Mouse (Mus musculus): ENCODE measurements around the gene Tmem254c.
"Not testable (repeated sequence)": the region's sequence is repeated elsewhere in the genome, so short reads cannot be mapped to it uniquely, and the experiment has no call there.

Tmem254c gene

DNA sequence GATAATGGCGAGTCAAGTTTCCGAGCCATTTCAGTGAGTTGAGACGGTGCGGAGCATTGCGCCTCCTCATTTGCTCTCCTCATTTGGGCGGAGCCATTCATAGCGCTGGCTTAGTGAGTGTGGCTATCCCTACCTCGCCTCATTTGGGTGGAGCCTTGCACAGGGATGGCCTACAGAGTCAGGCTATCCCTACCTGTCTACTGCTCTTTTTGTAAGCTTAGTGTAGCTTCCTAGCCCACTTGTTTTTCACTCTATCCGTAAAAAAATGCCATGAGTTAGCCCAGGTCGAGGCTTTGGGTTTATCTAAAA lies at the start of gene Tmem254c:
TSS of gene Tmem254c (minus strand) at position 31 of the 309 bp plus-strand sequence.
- not testable (repeated sequence) for DNase-seq

- not testable (repeated sequence) for DNase-seq
Observed at GRCm38 (mm10) chr14:26097622-26098021, 30.5 kb upstream of the Tmem254c start.

GRCm38 (mm10) chr14:26081997-26082396 lies 14.8 kb upstream of the Tmem254c start, which contains the start of gene Cphx3:
Gene Cphx3 (plus strand): TSS chr14:26082297.
- not testable (repeated sequence) for DNase-seq

DNA sequence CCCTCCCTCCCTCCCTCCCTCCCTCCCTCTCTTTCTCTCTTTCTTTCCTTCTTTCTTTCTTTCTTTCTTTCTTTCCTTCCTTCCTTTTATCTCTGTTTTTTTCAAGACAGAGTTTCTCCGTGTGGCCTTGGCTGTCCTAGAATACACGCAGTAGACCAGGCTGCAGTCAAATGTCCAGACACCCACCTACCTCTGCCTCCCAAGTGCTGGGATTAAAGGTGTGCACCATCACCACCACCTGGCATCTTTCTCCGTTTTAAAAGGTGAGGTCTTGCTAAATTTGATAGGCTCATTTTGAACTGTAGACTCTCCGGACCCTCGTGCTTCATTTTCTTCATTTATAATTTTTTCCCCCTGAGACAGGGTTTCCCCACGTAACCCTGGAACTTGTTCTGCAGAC lies 14.1 kb upstream of the Tmem254c start, which contains the start of gene Cphx2:
TSS of gene Cphx2 (plus strand) at position 301 of the 400 bp plus-strand sequence.
- DNase-seq: not testable (repeated sequence)

DNA sequence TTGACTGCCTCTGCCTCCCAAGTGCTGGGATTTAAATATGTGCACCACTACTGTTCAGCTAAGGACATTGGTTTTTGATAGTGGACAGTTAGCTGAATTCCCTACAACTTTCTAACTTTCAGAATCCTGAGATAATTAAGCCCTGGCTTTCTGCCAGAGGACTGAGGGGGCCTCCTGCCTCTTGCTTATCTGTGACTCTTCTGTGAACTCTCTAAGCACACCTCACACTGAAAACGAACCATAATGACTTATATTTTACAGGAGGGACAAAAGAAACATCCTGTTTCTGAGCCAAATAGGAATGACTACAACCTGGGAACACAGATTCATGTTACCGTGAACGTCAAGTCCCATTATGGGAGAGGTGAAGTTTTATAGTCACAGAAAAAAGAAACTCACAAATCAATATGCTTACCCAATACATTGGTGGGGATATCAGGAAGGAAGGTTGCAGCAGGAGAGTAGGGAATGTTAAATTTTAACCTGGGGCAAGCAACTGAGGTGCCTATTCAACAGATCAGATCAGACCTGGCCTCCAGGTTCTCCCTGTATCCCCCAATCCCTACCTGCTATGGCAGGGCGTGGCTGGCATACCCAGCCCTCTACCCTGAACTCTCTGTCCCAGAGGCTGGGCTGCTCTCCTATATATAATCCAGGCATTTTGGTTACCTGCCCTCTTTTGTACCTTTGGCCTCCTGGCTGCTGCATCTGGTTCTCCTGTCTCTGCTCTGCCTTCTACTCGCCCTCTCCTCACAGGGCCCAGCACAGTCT lies 9.7 kb upstream of the Tmem254c start:
- not testable (repeated sequence) for DNase-seq

- DNase-seq: not testable (repeated sequence)
Observed at GRCm38 (mm10) chr14:26066574-26067324, 406 bp downstream of the Tmem254c start.

GRCm38 (mm10) chr14:26059362-26059761 lies 7.8 kb downstream of the Tmem254c start:
- not testable (repeated sequence) for DNase-seq

DNA sequence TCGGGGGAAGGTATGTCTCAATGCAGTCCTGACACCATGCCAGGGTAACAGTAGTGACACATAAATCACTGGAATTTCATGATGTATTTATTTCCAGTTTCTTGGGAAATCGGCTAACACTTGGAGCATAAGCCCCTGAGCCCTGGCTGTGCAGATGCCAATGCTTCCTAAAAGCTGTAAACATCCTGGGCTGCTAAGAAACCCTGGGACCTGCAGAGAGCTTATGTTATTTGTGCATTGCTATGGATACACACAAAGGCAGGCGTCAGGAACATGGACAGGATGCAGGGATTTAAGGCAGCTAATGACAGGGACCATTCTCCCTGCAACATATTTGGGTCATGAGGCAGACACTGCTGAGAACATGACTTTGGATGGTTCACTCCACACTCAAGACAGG lies 9.0 kb downstream of the Tmem254c start:
- not testable (repeated sequence) for DNase-seq

GRCm38 (mm10) chr14:26048767-26049166 lies 18.4 kb downstream of the Tmem254c start:
- not testable (repeated sequence) for DNase-seq

DNA sequence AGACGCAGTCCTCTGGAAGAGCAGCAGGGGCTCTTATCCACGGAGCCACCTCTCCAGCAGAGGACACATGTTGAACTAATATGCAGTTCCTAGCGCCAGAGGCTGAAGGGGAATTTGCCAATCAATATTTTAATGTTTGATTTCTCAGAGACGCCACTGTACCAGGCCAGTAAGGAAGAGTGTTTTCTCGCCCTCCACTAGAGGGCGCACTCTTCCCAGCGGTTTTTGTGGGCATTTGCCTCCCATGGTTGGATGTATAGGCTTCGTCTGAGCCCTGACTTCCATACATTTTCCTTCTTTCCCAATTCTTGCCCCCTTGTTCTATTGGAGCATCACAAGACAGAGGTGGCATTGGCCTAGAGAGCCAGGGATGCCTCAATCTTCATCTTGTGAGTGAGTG lies 20.1 kb downstream of the Tmem254c start:
- DNase-seq: not testable (repeated sequence)

DNA sequence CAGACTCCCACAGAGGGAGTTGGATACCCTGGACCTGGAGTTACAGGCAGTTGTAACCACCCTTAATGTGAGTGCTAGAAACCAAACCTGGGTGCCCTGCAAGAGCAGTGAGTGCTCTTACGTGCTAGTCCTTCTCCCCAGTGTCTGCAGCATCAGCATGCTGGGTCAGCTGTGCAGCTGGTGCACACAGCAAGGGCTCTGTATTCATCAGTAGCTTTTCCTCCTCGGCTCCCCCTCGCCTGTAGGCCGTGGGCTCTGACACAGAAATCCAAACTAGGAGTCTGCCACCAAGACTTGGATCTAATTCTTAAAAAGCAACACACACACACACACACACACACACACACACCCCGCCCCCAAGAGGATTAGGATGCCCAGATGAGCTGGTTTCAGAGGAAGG lies 22.1 kb downstream of the Tmem254c start:
- not testable (repeated sequence) for DNase-seq

DNA sequence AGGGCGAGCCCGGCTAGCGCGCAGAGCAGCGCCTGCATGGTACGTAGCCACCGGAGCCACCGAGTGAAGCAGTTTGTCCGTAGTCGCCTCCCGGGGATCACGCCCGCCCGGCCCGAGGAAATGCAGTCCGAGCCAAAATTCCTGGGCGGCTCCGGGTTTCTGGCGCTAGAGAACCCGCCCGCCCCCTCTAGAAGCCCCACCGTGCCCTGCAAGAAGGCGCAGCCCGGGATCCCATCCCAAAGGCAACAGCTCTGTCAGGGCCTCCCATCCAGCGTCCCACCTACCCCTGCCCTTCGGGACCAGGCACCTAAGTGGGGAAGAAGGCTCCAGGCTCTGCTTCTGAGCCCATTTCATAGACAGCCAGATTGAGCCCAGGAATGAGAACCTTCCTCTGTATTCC lies 24.5 kb downstream of the Tmem254c start, which contains the start of gene Gm9780:
TSS of gene Gm9780 (minus strand) at position 101 of the 400 bp plus-strand sequence.
- not testable (repeated sequence) for DNase-seq

- not testable (repeated sequence) for DNase-seq
Observed at GRCm38 (mm10) chr14:26035439-26035838, 31.7 kb downstream of the Tmem254c start.

DNA sequence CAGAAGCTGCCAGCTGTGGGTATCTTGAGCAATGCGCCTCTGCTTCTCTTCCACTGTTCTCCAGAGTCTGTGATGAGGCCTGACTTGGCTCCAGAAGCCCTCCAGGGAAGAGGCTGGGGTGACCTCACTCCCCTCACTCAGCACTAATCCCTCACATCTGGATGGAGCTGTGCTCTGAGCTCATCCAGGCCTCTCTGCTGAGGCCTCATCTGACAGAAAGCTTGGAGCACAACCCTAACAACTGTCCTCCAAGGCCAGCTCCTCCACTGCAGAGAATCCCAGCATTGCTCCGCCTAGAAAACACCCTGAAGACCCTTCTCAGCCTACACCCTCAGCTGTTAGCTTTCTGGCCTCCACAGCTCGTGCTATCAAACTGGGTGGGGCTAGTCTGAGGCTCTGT lies 32.8 kb downstream of the Tmem254c start:
- not testable (repeated sequence) for DNase-seq

DNA sequence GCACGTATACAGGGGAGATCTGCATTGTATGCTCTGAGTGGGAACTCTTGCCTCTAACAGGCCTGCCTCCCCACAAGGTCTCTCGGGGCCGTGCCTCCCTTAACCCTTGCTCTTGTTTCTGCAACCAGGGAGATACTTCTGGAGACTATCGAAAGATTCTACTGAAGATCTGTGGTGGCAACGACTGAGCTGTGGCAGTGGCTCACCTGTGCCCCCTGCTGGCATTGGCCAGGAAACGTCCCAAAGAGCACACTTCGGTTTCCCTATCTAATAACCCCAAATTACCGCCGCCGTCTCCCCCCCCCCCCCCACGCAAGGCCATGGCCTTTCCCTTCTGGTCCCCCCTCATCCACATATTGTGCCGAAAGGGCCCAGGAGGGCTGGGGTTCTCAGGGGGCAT lies 41.5 kb downstream of the Tmem254c start:
- not testable (repeated sequence) for DNase-seq

- not testable (repeated sequence) for DNase-seq
Observed at GRCm38 (mm10) chr14:26022831-26023230, 44.3 kb downstream of the Tmem254c start.

GRCm38 (mm10) chr14:26021555-26021954 lies 45.6 kb downstream of the Tmem254c start:
- DNase-seq: not testable (repeated sequence)

- DNase-seq: not testable (repeated sequence)
Observed at GRCm38 (mm10) chr14:26016414-26016813, 50.7 kb downstream of the Tmem254c start.

All from cerebellum, adult 9-11 months (tissue).